Mouse (Mus musculus) CH12.LX (cell line): ENCODE data around the gene Olfr221.

Experiments
- CTCF ChIP-seq, 2 experiments: IDR thresholded peaks in 1 of 2; conservative IDR thresholded peaks in 1 of 2; 2 replicates each; pipeline ENCODE4 v1.5.1; 2011 to 2012; ENCODE audit warnings: low read depth in 2 of 2, low read length in 2 of 2, improper control_type of control experiment in 1 of 2, inconsistent platforms in 1 of 2, mild to moderate bottlenecking in 1 of 2, moderate library complexity in 1 of 2
- EP300 ChIP-seq: IDR thresholded peaks from 2 replicates; pipeline ENCODE4 v1.6.1; 2011; ENCODE audit warnings: low read length, improper control_type of control experiment
- ETS1 ChIP-seq: conservative IDR thresholded peaks from 2 replicates; pipeline ENCODE4 v1.6.1; 2012; ENCODE audit warnings: low read depth, mild to moderate bottlenecking, inconsistent platforms, low read length, improper control_type of control experiment, moderate library complexity
- HCFC1 ChIP-seq: IDR thresholded peaks from 2 replicates; pipeline ENCODE4 v1.6.1; 2012; ENCODE audit warnings: low read depth, mild to moderate bottlenecking, inconsistent platforms, low read length, improper control_type of control experiment
- MAX ChIP-seq: IDR thresholded peaks from 2 replicates; pipeline ENCODE4 v1.6.1; 2011; ENCODE audit warnings: low read length, improper control_type of control experiment
- NELFE ChIP-seq: IDR thresholded peaks from 2 replicates; pipeline ENCODE4 v1.6.1; 2011; ENCODE audit warnings: low read depth, low read length, improper control_type of control experiment
- POLR2A ChIP-seq: IDR thresholded peaks from 2 replicates; pipeline ENCODE4 v1.6.1; 2011; ENCODE audit warnings: low read depth, mild to moderate bottlenecking, improper control_type of control experiment, low read length
- TBP ChIP-seq: conservative IDR thresholded peaks from 2 replicates; pipeline ENCODE4 v1.6.1; 2011; ENCODE audit warnings: low read depth, low read length, improper control_type of control experiment
- UBTF ChIP-seq: IDR thresholded peaks from 2 replicates; pipeline ENCODE4 v1.6.1; 2012; ENCODE audit warnings: low read depth, mild to moderate bottlenecking, inconsistent platforms, low read length, improper control_type of control experiment, moderate library complexity
- USF1 ChIP-seq: IDR thresholded peaks from 2 replicates; pipeline ENCODE4 v1.6.1; 2014; ENCODE audit warnings: low read depth, mild to moderate bottlenecking, inconsistent platforms, low read length, improper control_type of control experiment
- ZC3H11A ChIP-seq: IDR thresholded peaks from 2 replicates; pipeline ENCODE4 v1.6.1; 2012; ENCODE audit warnings: low read depth, mild to moderate bottlenecking, inconsistent platforms, low read length, improper control_type of control experiment
- ZNF384 ChIP-seq: IDR thresholded peaks from 2 replicates; pipeline ENCODE4 v1.6.1; 2012; ENCODE audit warnings: low read depth, low read length, improper control_type of control experiment, inconsistent platforms

DNA sequence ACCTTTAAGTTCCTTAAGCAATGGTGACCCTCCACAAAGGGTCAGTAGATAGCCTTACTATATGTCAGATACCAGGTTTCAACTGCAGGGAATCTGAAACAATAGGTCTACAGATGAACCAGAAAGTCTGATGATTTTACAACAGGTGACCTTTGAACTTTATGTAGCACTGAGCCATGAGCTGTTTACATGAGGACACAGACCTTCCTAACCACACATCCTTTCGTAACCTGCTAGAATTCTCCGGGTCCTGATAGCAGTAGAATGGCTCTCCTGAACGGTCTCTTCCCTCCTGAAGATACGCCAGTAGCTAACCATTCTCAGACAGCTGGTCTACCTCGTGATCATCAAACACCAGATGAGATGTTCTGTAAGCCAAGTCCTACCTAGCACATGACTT is 2.9 kb downstream of the Olfr221 start:
- no peak for TF ChIP-seq ZC3H11A
- TF ChIP-seq CTCF (conservative IDR thresholded peaks at IDR 0.05 in 1 of 2, IDR thresholded peaks at IDR 0.05 in 1 of 2; ENCODE audit: low read depth in 2 of 2, low read length in 2 of 2) = no peak
- TF ChIP-seq ETS1 = no peak
- no peak for TF ChIP-seq ZNF384
- no peak for TF ChIP-seq EP300
- no peak for TF ChIP-seq MAX
- no peak for TF ChIP-seq POLR2A
- no peak for TF ChIP-seq TBP
- TF ChIP-seq USF1 = no peak
- no peak for TF ChIP-seq HCFC1
- TF ChIP-seq UBTF = no peak
- TF ChIP-seq NELFE = no peak
